Mouse (Mus musculus) brown adipose tissue, adult 24 weeks (tissue): ENCODE results near the gene Mt2. TPM values are rescaled to one million over a fixed set of nuclear protein-coding genes. Genes with fewer than 3 reads are reported as not detected.
"Not testable (repeated sequence)": the region's sequence is repeated elsewhere in the genome, so short reads cannot be mapped to it uniquely, and the experiment has no call there.

Source experiments
- H3K27ac ChIP-seq: fragments of 200-500 bp; replicated peaks from 2 replicates; pipeline ENCODE4 v1.5.1; 2012; ENCODE audit warnings: low read depth, mild to moderate bottlenecking, low read length
- H3K4me1 ChIP-seq: fragments of 200-500 bp; 2 replicates; pipeline ENCODE4 v1.6.1; 2012; ENCODE audit warnings: low read length, mixed read lengths; ENCODE audit not compliant: control insufficient read depth, insufficient read depth, insufficient read length
- H3K4me3 ChIP-seq: fragments of 200-500 bp; 2 replicates; pipeline ENCODE4 v1.5.1; 2012; ENCODE audit warnings: low read depth, mild to moderate bottlenecking, low read length, moderate library complexity; ENCODE audit not compliant: insufficient read depth
- polyA plus RNA-seq: library from polyadenylated mRNA; stranded (reverse); fragments of >200 nt; gene quantifications from 2 replicates; pipeline ENCODE4 v1.2.4, GENCODE M21; 2012; ENCODE audit not compliant: missing spikeins, insufficient read depth, insufficient read length

Mt2 gene
- polyA plus RNA-seq, 1 experiment: 160 TPM

- Histone ChIP-seq H3K4me3 (no peak overlapping the region), H3K4me1 (no peaks in the 10 kb centered on the region), H3K27ac (no peak overlapping the region)
These were observed 19.0 kb upstream of the Mt2 start for GRCm38 (mm10) chr8:94153451-94153850.

- Histone ChIP-seq H3K4me1 (no peaks in the 10 kb centered on the region), H3K4me3 (no peak overlapping the region), H3K27ac (no peak overlapping the region)
These were observed 17.9 kb upstream of the Mt2 start for GRCm38 (mm10) chr8:94154537-94154936.

- no peaks in the 10 kb centered on the region for H3K4me1 ChIP-seq
- H3K27ac ChIP-seq: no peak overlapping the region
- no peak overlapping the region for H3K4me3 ChIP-seq
These were observed 16.4 kb upstream of the Mt2 start for GRCm38 (mm10) chr8:94156092-94156491.

- not testable (repeated sequence) for H3K4me3 ChIP-seq, H3K27ac ChIP-seq, H3K4me1 ChIP-seq
These were observed 6.7 kb upstream of the Mt2 start for GRCm38 (mm10) chr8:94165772-94166171.

- H3K4me3 ChIP-seq: no peak overlapping the region
- H3K4me1 ChIP-seq: peaks cover 3% of the 10 kb centered on the region; the same call in 1 of the 2 replicates
- no peak overlapping the region for H3K27ac ChIP-seq
These were observed 5.2 kb upstream of the Mt2 start for GRCm38 (mm10) chr8:94167244-94167643.

GRCm38 (mm10) chr8:94169547-94169946, 2.9 kb upstream of the Mt2 start:
- H3K4me1 ChIP-seq: peaks cover 3% of the 10 kb centered on the region; the same call in 1 of the 2 replicates
- no peak overlapping the region for H3K27ac ChIP-seq
- H3K4me3 ChIP-seq: no peak overlapping the region

- H3K27ac ChIP-seq: peak overlapping the region; percentile 16
- peaks cover 3% of the 10 kb centered on the region; the same call in 1 of the 2 replicates for H3K4me1 ChIP-seq
- H3K4me3 ChIP-seq: peak overlapping the region; percentile 48
These were observed 1.1 kb upstream of the Mt2 start for GRCm38 (mm10) chr8:94171321-94171755.

GRCm38 (mm10) chr8:94172809-94173732, 607 bp downstream of the Mt2 start:
- Histone ChIP-seq H3K4me3 (peak overlapping the region; percentile 48), H3K4me1 (peaks cover 3% of the 10 kb centered on the region; the same call in 1 of the 2 replicates), H3K27ac (no peak overlapping the region)

GRCm38 (mm10) chr8:94173848-94174403, 1.5 kb downstream of the Mt2 start:
- Histone ChIP-seq H3K4me3 (no peak overlapping the region), H3K4me1 (peaks cover 3% of the 10 kb centered on the region; the same call in 1 of the 2 replicates), H3K27ac (no peak overlapping the region)

GRCm38 (mm10) chr8:94174619-94175213, 2.3 kb downstream of the Mt2 start:
- H3K27ac ChIP-seq: no peak overlapping the region
- no peak overlapping the region for H3K4me3 ChIP-seq
- peaks cover 3% of the 10 kb centered on the region; the same call in 1 of the 2 replicates for H3K4me1 ChIP-seq

GRCm38 (mm10) chr8:94177716-94178390, 5.4 kb downstream of the Mt2 start:
- Histone ChIP-seq H3K4me1 (peaks cover 5% of the 10 kb centered on the region; the same call in 1 of the 2 replicates), H3K27ac (no peak overlapping the region), H3K4me3 (no peak overlapping the region)

GRCm38 (mm10) chr8:94178857-94179712, 6.6 kb downstream of the Mt2 start, which contains the start of gene Mt1:
Gene Mt1 (plus strand): TSS chr8:94179082.
- Histone ChIP-seq H3K4me1 (peaks cover 5% of the 10 kb centered on the region; the same call in 1 of the 2 replicates), H3K4me3 (peak within 1 kb of the TSS; percentile 72), H3K27ac (peak within 1 kb of the TSS; percentile 88)

GRCm38 (mm10) chr8:94179713-94180560, 7.5 kb downstream of the Mt2 start:
- Histone ChIP-seq H3K4me3 (peak overlapping the region; percentile 72), H3K27ac (peak overlapping the region; percentile 88), H3K4me1 (peaks cover 5% of the 10 kb centered on the region; the same call in 1 of the 2 replicates)
